Mouse (Mus musculus) erythroblast, embryonic 14.5 days (primary cell): ENCODE data around the gene Olfr1243.

Experiments used
- GATA1 ChIP-seq: IDR thresholded peaks from 2 replicates; pipeline ENCODE4 v1.6.1; 2012; ENCODE audit warnings: low read length, inconsistent platforms, mixed read lengths
- TAL1 ChIP-seq: IDR thresholded peaks from 3 replicates; pipeline ENCODE4 v1.6.1; 2012; ENCODE audit warnings: low read length, inconsistent platforms, mixed read lengths

DNA sequence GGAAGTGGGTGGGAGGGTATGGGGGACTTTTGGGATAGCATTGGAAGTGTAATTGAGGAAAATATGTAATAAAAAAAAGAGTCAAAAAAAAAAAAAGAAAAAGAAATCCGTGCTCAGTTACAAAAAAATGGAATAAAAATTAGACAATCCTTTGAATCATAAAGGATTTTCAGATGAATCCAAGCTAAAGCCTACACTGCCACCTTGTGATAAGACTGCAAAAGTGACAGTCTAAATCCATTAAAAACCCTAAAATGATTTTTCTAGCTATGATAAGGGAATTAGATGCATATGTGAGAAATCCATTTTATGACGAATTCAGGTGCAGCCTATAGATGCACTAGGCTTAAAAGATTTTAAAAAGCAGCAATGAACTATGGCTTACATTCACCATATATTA is 13.2 kb upstream of the Olfr1243 start:
- TF ChIP-seq GATA1, result no peak
- no peak for TF ChIP-seq TAL1
